Mouse (Mus musculus) WW6 (cell line): ENCODE results near the gene Sall2.
A peak's percentile ranks its signal among the peaks of the same experiment; 100 is the strongest.
"Not testable (repeated sequence)": the region's sequence is repeated elsewhere in the genome, so short reads cannot be mapped to it uniquely, and the experiment has no call there.

Source experiments
- DNase-seq: peaks from one replicate; pipeline ENCODE4 v3.0.0-alpha.2; 2013; ENCODE audit warnings: low read depth, low spot score

Gene Sall2

DNA sequence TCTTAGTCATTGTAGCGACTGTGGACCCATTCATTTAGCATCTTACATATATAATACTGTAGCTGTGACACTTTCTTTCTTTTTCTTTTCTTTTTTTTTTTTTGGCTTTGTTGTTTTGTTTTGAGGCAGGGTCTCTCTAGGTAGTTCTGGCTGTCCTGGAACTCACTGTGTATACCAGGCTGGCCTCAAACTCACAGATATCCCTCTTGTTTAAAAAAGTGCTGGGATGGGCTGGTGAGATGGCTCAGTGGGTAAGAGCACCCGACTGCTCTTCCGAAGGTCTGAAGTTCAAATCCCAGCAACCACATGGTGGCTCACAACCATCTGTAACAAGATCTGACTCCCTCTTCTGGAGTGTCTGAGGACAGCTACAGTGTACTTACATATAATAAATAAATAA is 25.0 kb downstream of the Sall2 start:
- DNase-seq, result not testable (repeated sequence)

DNA sequence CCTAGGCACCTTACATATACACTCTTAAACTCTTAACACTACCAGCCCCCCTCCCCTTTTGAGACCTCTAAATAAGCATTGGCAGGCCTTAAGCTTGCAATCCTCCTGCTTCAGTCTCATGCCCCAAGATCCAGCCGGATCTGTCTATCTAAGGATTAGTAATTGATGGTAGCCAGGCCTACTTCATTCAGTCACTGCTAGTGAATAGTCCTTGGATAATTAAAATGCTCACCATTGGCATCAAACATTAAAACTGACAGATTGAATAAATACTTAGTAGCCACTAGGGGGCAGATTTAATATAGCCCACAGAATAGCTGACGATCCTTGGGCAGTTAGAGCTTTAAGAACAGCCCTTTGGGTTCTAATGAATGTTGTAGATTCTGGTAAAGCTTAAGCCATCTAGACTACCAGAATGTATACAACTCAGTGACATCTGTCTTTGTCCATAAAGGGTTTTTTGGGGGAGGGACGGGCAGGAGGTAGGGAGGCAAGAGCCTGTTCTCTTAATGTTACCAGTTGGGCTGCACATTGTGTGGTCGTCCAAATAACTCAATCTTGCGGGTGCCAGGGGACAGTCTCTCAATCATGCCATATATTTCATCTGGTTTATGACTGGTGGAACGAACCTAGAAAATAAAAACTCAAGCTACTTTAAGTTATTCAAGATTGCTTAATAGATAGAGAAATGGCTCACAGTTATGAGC is 32.9 kb downstream of the Sall2 start:
- DNase-seq, result no peak

DNA sequence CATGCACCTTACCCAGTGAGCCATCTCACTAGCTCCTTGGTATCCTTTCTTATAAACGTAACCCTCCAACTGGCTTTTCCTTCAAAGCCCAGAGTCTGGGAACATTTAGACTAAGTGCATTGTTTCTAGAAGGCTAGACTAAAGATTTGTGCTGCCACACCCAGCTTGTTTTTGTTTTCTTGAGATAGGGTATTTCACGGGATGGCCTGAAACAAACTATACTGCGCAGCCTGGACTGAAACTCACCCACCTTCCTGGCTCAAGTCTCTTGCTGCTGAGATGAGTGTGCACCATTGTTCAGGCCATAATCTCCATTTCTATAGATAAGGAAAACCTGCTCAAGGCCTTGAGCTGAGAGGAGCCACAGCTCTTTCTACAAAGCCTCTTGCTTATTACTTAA is 44.4 kb downstream of the Sall2 start:
- DNase-seq, result no peak

DNA sequence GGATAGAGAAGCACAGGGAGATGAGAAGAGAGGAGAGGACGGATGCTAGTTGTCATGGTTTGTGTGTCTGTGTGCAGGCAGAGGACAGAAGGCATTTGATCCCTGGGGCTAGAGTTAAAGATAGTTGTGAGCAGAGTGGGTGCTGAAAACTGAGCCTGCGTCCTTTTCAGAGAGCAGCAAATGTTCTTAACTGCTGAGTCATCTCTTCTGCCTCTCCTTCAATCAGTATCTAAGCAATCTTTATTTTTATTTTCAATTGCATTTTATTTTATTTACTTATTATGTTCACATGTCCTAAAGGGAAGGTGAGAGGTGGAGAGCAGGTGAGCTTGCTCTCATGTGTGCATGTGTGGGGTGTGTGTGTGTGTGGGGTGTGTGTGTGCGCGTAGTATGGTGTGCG is 44.9 kb downstream of the Sall2 start:
- DNase-seq, result no peak

DNA sequence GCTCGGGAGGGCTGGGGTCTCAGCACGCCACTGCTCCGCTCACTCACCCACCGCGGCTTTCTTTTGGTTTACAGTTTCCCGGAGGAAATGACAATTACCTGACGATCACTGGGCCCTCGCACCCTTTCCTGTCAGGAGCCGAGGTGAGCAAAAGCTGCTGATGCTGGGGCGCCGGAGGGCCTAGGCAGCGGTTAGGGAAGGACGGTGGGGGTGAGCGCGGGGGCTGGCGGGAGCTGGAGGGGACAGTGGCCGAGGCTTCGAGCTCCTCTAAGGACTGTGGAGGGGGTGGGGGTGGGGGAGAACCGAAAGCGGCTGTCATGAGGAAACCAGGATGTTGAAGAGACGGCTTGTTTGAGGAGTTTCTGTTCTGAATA is 48.8 kb downstream of the Sall2 start:
- DNase-seq, result no peak

DNA sequence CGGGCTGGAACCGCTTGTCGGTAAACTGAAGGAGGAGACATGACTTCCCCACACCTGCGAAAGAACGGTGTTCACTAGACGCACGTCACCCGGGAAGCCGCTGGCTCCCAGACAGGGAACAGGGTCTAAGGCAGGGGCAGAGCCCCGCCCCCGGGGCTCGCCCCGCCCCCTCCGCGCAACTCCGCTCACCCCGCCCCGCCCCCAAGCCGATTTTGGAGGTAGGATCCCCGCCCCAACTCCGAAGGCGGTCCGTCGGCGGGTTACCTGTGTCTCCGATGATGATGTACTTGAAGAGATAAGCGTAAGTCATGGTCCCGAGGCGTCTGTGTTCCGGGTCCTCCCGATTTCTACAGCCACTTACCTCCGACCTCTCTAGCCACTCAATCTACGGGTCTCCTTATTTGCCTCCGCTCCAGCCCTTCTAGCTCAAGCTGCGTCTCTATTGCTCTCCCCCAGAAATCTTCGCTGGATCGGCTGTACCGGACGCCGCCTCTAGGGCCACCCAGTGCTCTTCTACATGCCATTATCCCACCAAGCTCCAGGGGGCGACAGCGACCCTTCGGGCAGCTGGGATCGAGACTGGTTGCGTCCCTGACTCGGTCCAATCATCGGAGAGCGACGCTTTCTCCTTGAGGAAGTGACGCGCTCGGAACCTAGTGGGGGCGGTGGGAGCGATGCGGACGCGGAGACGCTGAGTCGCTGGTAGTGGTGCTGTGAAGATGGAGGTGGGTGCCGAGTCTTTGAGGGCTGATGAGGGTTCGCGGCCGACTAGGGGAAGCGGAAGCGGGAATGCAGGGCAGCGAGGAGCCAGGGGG is 49.4 kb downstream of the Sall2 start, which contains the start of the genes Tox4 and Rab2b:
Gene Tox4, plus strand, starts transcription at position 215 of the 815 bp plus-strand sequence.
Gene Rab2b, minus strand, starts transcription at position 614 of the 815 bp plus-strand sequence.
- peak; percentile 98 for DNase-seq

DNA sequence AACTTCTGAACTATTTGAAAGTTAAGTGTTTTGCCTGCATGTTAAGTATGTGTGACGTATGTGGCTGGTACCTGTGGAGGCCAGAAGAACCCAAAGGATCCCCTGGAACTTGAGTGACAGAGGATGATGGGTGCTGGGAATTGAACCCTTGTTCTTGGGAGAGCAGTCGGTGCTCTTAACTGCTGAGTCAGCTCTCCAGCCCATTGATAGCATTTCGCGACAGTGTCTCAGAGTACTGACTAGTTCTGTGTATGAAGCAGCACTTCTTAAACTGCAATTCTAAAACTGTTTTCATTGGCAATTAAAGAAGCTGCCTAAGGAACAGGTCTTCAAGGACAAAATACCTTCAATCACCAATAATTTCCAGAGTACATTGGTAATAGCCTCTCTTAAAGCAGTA is 51.4 kb downstream of the Sall2 start:
- no peak for DNase-seq

DNA sequence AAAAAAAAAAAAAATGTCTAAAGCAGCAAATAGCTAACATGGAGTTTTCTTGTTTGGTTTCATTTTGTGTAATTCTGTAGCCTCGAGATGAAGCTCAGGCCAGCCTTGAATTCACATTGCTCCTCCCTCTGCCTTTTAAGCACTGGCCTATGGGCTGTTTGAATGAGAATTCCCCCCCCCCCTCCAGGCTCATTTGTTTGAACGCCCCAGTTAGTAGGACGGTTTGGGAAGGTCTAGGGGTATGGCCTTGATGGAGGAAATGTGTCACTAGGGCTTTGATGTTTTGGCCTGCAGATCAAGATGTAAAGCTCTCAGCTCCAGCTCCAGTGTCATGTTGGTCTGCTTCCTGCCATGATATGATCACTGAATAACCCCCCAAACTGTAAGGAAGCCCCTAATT is 55.8 kb downstream of the Sall2 start:
- DNase-seq, result no peak
